Mouse (Mus musculus) small intestine, adult 10 weeks (tissue): Measurements from ENCODE around the gene Scgb1b12. TPM values are rescaled to one million over a fixed set of nuclear protein-coding genes. Genes with fewer than 3 reads are reported as not detected.

Source experiments
- polyA plus RNA-seq: library from polyadenylated mRNA; stranded (reverse); fragments of 350-450 nt; fragmentation: Illumina TruSeq; extraction: RNeasy Lipid Tissue Mini Kit (QIAGEN cat#74804); gene quantifications from one replicate; pipeline ENCODE4 v1.2.3, GENCODE M21; 2014; ENCODE audit warnings: low replicate concordance

Gene Scgb1b12
- polyA plus RNA-seq = not detected

GRCm38 (mm10) chr7:32333882-32334281, at the start of gene Scgb1b12:
Gene Scgb1b12 (plus strand): TSS chr7:32334182.

GRCm38 (mm10) chr7:32327145-32327544, 6.8 kb upstream of the Scgb1b12 start, which contains the start of gene Scgb2b12:
Gene Scgb2b12 (minus strand): TSS chr7:32327245.

Other genes with a start within 250 kb of the Scgb1b12 start
- not detected for gene Scgb1b10, start 233.3 kb upstream of the Scgb1b12 start, polyA plus RNA-seq
- not detected for gene Scgb2b11, start 123.0 kb upstream of the Scgb1b12 start, polyA plus RNA-seq
- not detected for gene Scgb1b11, start 111.3 kb upstream of the Scgb1b12 start, polyA plus RNA-seq
- not detected for gene Scgb2b12, start 6.9 kb upstream of the Scgb1b12 start, polyA plus RNA-seq
- gene Scgb1b29, start 107.4 kb downstream of the Scgb1b12 start, polyA plus RNA-seq = not detected